Mouse (Mus musculus) layer of hippocampus, adult 6 months (tissue): Measurements from ENCODE around the gene C1ql2. TPM values are rescaled to one million over a fixed set of nuclear protein-coding genes. Genes with fewer than 3 reads are reported as not detected.

Experiments used
- long read RNA-seq, 2 experiments: library from polyadenylated mRNA; unstranded; transcript quantifications; one replicate each; pipeline ENCODE4 v2.0.0; 2019 to 2020
- polyA plus RNA-seq: library from polyadenylated mRNA; unstranded; fragments of <200 nt; fragmentation: Nextera tagmentation; gene quantifications from 2 replicates; pipeline ENCODE4 v1.2.3, GENCODE M21; 2021

C1ql2 gene
- polyA plus RNA-seq: 123 TPM in 2 replicates
- long read RNA-seq, experiment 1, transcript C1ql2-201 (2 exons, 2,000 nt): major isoform, 360 of 371 reads
- long read RNA-seq, experiment 1, partial matches to known transcripts: 6 of 371 reads
- long read RNA-seq, experiment 1, other reads (novel, unspliced or antisense): 5 of 371 reads
- long read RNA-seq, experiment 2, transcript C1ql2-201 (2 exons, 2,000 nt): major isoform, 736 of 743 reads
- long read RNA-seq, experiment 2, partial matches to known transcripts: 0 of 743 reads
- long read RNA-seq, experiment 2, other reads (novel, unspliced or antisense): 7 of 743 reads

GRCm38 (mm10) chr1:120340419-120341171 is at the start of gene C1ql2:
Gene C1ql2, plus strand, starts transcription at chr1:120340582.

Other genes with a start within 250 kb of the C1ql2 start
- 2,630 and 3,207 TPM in 2 replicates for gene Dbi, start 219.5 kb upstream of the C1ql2 start, polyA plus RNA-seq
- 13.3 and 15.9 TPM in 2 replicates for gene 3110009E18Rik, start 219.4 kb upstream of the C1ql2 start, polyA plus RNA-seq
- 7.6 and 7.7 TPM in 2 replicates for gene Steap3, start 67.9 kb upstream of the C1ql2 start, polyA plus RNA-seq
- gene Marco, start 164.4 kb downstream of the C1ql2 start, polyA plus RNA-seq: not detected in 2 replicates